Mouse (Mus musculus): ENCODE measurements at regions not wholly inside any gene's neighbourhood (a gene's known extent, or its start where the extent isn't known, plus 50 kb on each side); places are given as distances from the start of the nearest gene placed in this dataset.

GRCm38 (mm10) chr7:95943420-95943819, 227.6 kb upstream of the Tenm4 start:
- TF ChIP-seq GATA1 (IDR thresholded peaks at IDR 0.05; ENCODE audit: low read depth, low read length): no peak
- no peak for TF ChIP-seq CTCF (IDR thresholded peaks at IDR 0.05 in 2 of 3, conservative IDR thresholded peaks at IDR 0.05 in 1 of 3; ENCODE audit: control insufficient read depth in 1 of 3, insufficient read depth in 1 of 3, low read depth in 2 of 3, low read length in 3 of 3, poor library complexity in 1 of 3, severe bottlenecking in 1 of 3)
- no peak for TF ChIP-seq TCF12 (IDR thresholded peaks at IDR 0.05; ENCODE audit: low read depth, low read length)
- TF ChIP-seq NELFE (IDR thresholded peaks at IDR 0.05; ENCODE audit: low read depth, low read length): no peak
- no peak for TF ChIP-seq GABPA (IDR thresholded peaks at IDR 0.05; ENCODE audit: low read depth, low read length)
- no peak for TF ChIP-seq RAD21 (IDR thresholded peaks at IDR 0.05; ENCODE audit: low read depth, low read length)
- no peak for TF ChIP-seq POLR2A (IDR thresholded peaks at IDR 0.05; ENCODE audit: control insufficient read depth in 1 of 2, insufficient read depth in 1 of 2, low read depth in 1 of 2, low read length in 2 of 2, poor library complexity in 1 of 2)
- TF ChIP-seq POLR2AphosphoS5 (IDR thresholded peaks at IDR 0.05; ENCODE audit: borderline replicate concordance, low read depth, low read length): no peak
